Mouse (Mus musculus) adrenal gland, postnatal 36 days (tissue): ENCODE data around the gene Sgcg. TPM values are rescaled to one million over a fixed set of nuclear protein-coding genes. Genes with fewer than 3 reads are reported as not detected.

ENCODE experiments used
- DNase-seq, 2 experiments: peaks; one replicate each; pipeline ENCODE4 v3.0.0; 2021; ENCODE audit warnings: mixed read lengths in 1 of 2
- long read RNA-seq, 2 experiments: library from polyadenylated mRNA; stranded (forward); transcript quantifications; one replicate each; pipeline ENCODE4 v2.0.0; 2021; ENCODE audit warnings: borderline sequencing depth in 2 of 2
- total RNA-seq, 2 experiments: library from RNA; stranded (reverse); gene quantifications; 2 replicates each; pipeline ENCODE4 v1.2.3; 2021

Gene Sgcg
- 1 to 10 TPM in 1 of 2 experiments, under 1 TPM in 1; 0.73 to 1.9 TPM for total RNA-seq
- long read RNA-seq, experiment 1, partial matches to known transcripts, result 0 of 4 reads
- long read RNA-seq, experiment 1, other reads (novel, unspliced or antisense), result 0 of 4 reads
- long read RNA-seq, experiment 2, result 0 reads

GRCm38 (mm10) chr14:61258352-61258751 lies at the start of gene Sgcg:
TSS of gene Sgcg (minus strand) at chr14:61258490.
- no peak for DNase-seq

- DNase-seq, result no peak
These were observed 45.8 kb upstream of the Sgcg start for GRCm38 (mm10) chr14:61303969-61304609.

- DNase-seq, result no peak
These were observed 44.1 kb upstream of the Sgcg start for GRCm38 (mm10) chr14:61302428-61302827.

- no peak for DNase-seq
These were observed 43.0 kb upstream of the Sgcg start for GRCm38 (mm10) chr14:61301323-61301722.

- DNase-seq, result no peak
These were observed 41.5 kb upstream of the Sgcg start for GRCm38 (mm10) chr14:61299810-61300209.

GRCm38 (mm10) chr14:61294738-61295079 lies 36.4 kb upstream of the Sgcg start:
- DNase-seq, result peak; percentile 62 to 68

- peak; percentile 68 to 75 for DNase-seq
These were observed 35.8 kb upstream of the Sgcg start for GRCm38 (mm10) chr14:61293884-61294737.

GRCm38 (mm10) chr14:61290664-61291063 lies 32.4 kb upstream of the Sgcg start:
- peak; percentile 69 to 73 for DNase-seq

- DNase-seq, result no peak
These were observed 30.5 kb upstream of the Sgcg start for GRCm38 (mm10) chr14:61288606-61289286.

- no peak for DNase-seq
These were observed 20.5 kb upstream of the Sgcg start for GRCm38 (mm10) chr14:61278676-61279300.

GRCm38 (mm10) chr14:61277285-61277684 lies 19.0 kb upstream of the Sgcg start:
- DNase-seq, result peak; percentile 63 to 70

GRCm38 (mm10) chr14:61274414-61275198 lies 16.3 kb upstream of the Sgcg start:
- DNase-seq, result no peak

GRCm38 (mm10) chr14:61267908-61268475 lies 9.7 kb upstream of the Sgcg start:
- no peak for DNase-seq

- no peak for DNase-seq
These were observed 794 bp upstream of the Sgcg start for GRCm38 (mm10) chr14:61259084-61259483.

- DNase-seq, result no peak
These were observed 5.5 kb downstream of the Sgcg start for GRCm38 (mm10) chr14:61252596-61253388.

GRCm38 (mm10) chr14:61246444-61246843 lies 11.8 kb downstream of the Sgcg start:
- no peak for DNase-seq

- peak in 1 of 2 experiments; percentile 9 for DNase-seq
These were observed 15.7 kb downstream of the Sgcg start for GRCm38 (mm10) chr14:61242611-61243010.

GRCm38 (mm10) chr14:61238751-61239150 lies 19.5 kb downstream of the Sgcg start:
- peak; percentile 34 to 36 for DNase-seq

GRCm38 (mm10) chr14:61237101-61237654 lies 21.1 kb downstream of the Sgcg start:
- no peak for DNase-seq
